Mouse (Mus musculus): ENCODE measurements around the gene Zfr2. TPM values are rescaled to one million over a fixed set of nuclear protein-coding genes. Genes with fewer than 3 reads are reported as not detected.
"Not testable (repeated sequence)": the region's sequence is repeated elsewhere in the genome, so short reads cannot be mapped to it uniquely, and the experiment has no call there.

The Zfr2 gene
- total RNA-seq, 2 experiments from 2014 or later = 3.8 TPM

DNA sequence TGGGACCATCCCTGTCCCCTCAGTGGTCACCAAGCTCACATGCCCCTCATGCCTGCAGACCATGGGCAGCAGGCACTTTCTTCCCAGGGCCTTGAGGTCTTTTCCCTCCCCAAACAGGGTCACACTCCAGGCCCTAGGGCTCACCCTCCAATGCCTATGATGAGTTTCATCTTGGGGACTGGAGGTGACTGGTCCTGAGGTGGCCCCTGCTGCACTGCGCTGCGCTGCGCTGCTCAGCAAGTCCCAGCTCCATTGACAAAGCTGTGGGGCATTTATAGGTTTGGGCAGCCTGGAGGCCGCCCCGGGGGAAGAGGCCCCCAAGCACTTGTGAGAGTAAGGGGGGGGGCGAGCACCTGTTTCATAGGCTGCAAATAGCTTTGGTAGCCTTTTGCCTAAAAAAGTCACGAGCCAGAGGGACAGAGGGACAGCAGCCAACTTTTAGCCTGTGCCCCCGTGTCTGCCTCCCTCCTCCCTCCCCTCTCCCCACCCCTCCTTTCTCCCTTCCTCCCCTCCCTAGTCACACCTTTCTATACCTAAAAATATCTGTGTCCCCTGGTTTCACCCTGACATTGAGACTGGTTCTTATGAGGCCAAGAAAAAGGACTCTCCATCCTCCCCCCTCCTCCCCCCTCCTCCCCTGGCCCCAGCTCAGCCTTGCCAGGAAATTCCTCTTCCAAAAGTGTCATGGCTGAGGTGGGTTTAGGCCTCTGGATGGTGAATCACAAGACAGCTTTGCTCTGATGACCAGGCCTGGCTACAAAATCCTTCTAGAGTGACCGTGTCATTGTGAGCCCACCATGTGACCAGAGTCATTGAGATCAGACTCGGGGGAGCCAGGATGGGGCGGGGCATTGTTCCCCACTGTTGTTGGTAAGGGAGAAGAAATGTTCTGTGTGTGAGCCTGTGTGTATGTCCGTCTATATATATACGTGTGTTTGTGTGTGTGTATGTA, 30.9 kb upstream of the Zfr2 start, which contains the start of gene Nmrk2:
Nmrk2 (minus strand) TSS at position 245 of the 952 bp plus-strand sequence.
- intact Hi-C loops (cut with DNase I) = no loop called here
- DNase-seq = peak; percentile 77 to 82

DNA sequence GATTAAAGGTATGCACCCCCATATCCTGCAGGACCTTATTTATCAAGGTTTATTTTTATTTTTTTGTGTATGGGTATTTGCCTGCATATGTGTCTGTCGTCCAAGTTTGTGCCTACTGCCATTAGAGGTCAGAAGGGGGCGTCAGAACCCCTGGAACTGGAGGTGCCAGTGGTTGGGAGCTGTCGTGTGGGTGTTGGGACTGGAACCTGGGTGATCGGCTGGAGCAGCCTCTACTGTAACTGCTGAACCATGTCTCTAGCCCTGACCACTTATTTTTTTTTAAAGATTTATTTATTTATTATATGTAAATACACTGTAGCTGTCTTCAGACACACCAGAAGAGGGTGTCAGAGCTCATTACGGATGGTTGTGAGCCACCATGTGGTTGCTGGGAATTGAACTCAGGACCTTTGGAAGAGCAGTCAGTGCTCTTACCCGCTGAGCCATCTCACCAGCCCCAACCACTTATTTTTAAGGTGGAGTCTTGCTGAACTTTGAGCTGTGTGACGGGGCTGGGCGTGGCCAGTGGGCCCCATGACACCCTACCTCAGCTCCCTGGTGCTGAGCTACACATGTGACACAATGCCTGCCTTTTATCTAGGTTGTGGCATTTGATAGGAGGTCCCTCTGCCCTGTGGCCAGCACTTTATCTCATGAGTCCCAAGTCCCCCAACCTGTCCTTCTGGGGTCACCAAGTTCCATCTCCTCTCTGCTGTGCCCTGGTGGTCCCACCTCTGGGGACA, 29.8 kb upstream of the Zfr2 start:
- peak; percentile 38 to 48 for DNase-seq
- intact Hi-C loops (cut with DNase I) = no loop called here

DNA sequence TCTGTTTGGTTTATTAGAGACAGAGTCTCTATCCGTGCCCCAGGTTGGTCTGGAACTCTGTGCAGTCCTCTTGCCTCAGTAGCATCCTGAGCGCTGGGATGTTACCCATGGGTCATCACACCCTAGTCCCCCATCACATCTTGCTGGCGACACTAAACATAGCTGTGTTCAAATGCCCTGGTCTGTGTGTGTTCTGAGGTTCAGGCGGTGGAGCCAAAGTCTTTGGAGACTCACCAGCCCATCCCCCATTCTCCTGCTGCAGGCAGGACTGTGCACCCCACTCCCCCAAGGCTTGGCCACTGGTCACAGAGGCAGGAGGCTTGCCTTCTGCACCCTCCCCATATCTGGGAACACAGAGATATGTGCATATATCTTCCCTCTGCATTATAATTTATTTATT, 28.8 kb upstream of the Zfr2 start:
- intact Hi-C loops (cut with DNase I) = no loop called here
- DNase-seq = peak in 1 of 2 experiments; percentile 21

DNA sequence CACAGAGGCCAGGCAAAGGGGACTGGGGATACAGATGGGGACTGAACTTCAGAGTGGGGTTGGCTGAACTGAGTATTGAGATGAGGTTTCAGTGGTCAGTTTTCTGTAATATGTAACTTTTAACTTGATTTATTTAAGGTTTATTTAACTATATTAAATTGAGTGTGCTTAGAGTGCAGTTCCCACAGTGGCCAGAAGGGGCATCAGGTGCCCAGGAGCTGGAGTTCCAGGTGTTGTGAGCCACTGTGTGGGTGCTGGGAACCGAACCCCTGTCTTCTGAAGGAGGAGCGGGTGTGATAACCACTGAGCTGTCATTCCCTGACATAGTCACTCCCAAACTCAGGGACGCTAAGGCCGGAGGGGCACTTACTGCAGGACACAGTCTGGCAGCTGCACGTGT, 22.8 kb upstream of the Zfr2 start:
- DNase-seq = peak in 1 of 2 experiments; percentile 43
- intact Hi-C loops (cut with DNase I) = no loop called here

DNA sequence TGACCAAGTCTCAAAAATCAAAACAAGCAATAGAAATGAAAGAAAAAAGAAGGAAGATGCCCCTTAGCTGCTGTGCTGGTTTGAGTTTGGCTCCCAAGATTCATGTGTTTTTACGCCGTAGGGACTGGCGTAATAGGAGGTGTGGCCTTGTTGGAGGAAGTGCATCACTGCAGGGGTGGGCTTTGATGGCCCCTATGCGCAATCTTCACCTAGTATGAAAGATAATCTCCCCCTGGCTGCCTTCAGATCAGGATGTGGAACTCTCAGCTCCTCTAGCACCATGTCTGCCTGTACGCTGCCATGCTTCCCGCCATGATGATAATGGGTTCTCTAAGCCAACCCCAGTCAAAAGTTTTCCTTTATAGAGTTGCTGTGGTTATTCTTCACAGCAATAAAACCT, 16.7 kb upstream of the Zfr2 start:
- DNase-seq = no peak
- intact Hi-C loops (cut with DNase I) = no loop called here

DNA sequence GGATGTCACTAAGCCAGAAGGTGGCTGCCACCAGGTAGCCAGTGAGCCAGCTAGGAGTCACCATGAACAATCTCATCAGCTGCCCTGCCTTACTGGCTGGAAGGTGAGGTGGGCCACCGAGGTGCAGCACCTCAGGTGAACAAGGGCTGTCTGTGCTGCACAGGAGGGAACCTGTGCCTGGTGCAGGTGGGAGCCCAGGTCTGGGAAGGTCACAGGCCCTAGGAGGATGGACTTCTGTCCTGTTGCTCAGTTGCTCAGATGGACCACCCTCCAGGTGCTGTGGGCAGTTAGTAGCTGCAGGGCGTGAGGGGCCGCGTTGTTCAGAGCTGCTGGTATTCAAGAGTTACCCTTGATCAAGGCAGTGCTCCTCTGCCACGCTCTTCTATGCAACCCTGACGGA, 16.1 kb upstream of the Zfr2 start:
- intact Hi-C loops (cut with DNase I) = no loop called here
- DNase-seq = no peak

DNA sequence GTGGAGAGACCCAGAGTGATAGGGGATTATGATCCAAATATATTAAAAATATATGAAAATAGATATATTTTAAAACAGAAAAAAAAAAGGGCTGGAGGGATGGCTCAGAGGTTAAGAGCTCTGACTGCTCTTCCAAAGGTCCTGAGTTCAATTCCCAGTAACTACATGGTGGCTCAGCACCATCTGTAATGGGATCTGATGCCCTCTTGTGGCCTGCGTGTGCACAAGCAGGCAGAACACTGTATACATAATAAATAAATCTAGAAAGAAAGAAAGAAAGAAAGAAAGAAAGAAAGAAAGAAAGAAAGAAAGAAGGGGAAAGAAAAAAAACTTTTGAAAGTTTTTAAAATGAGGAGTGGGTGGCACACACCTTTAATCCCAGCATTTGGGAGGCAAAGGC, 15.7 kb upstream of the Zfr2 start:
- intact Hi-C loops (cut with DNase I) = not testable (repeated sequence)
- DNase-seq = peak in 1 of 2 experiments; percentile 44

DNA sequence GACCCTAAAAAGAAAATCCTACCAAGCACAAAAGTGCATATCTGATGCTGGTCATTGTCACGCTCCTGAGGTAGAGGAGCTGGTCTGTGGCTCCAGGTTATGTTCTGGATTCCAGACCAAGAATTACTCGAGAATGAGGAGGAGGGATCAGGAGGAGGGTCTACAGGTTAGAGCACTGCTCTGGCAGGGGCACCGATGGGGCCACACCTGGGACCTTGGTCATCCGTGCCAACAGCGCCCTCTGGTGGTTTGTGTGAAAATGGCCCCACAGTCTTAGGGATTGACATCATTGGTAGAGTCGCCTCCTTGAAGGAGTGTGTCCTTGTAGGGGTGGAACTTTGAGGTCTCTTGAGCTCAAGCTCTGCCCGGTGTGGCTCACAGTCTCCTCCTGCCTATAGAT, 15.0 kb upstream of the Zfr2 start:
- DNase-seq = peak; percentile 75 to 84
- intact Hi-C loops (cut with DNase I) = loop anchor here (1.0 kb wide), 1 partner anchor 20 kb away; no protein-coding TSS in a partner anchor

DNA sequence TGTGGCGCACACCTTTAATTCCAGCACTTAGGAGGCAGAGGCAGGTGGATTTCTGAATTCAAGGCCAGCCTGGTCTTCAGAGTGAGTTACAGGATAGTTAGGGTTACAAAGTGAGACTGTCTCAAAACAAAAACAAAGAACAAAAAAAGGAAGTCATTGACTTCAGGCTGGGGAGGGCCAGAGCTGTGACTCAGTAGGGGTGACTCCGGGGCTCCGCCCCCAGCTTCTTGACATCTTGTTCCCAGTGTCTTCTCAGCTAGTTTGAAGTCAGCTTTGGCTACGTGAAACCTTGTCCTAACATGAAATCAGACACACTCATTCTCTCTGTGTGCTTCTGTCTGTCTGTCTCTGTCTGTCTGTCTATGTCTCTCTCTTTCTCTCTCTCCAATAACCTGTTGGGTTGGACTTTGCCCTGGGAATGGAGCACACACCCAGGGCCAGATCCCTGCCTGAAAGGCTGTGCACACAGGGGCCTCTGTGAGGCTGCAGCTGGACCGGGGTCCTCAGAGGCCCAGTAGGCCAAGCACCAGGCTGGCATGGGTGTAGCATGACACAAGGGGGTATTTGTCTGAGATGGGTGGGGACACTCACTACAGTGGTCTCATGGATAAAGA, 11.4 kb upstream of the Zfr2 start:
- no peak for DNase-seq
- intact Hi-C loops (cut with DNase I) = no loop called here

DNA sequence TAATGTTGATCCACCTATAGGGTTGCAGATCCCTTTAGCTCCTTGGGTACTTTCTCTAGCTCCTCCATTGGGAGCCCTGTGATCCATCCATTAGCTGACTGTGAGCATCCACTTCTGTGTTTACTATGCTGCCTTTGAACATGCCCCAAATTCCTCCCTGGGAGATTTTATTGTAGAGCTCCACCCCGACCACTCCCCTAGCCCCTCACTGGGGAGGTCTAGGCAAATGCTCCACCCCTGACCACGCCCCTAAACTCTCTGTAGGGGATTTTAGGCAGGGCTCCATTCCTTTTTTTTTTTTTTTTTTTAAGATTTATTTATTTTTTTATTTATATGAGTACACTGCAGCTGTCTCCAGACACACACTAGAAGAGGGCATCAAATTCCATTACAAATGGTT, 9.2 kb upstream of the Zfr2 start:
- intact Hi-C loops (cut with DNase I); DNase-seq: not testable (repeated sequence)

DNA sequence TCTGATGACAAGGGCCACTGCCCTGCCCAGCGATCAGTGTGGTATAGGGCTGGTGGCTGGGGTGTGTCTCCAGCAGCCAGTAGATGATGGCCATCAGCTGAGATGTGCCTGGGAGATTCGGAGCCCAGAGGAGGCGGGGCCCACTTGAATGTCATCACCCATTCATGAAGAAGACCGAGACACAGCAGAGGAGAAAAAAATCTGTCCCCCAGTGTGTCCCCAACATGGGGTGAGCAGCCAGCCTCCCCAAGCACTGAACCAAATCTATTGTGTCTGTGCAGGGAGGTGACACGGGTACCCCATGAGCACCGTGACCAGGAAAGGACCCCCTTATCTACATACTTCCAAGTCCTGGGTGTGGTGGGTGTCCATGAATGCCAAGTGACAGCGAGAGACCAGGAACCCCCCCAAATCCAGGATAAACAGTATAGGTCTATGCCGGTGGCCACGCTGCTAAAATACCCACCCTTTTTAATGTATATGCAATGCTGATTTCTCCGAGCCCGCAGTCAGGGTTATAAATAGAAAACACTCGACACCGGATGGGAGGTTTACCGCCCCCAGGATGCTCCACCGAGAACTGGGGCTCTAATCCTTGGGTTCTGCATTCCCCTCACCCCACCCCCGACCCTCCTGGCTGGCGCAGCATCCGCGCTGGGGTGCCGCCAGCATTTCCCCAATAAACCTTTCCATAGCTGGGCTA, 3.1 kb upstream of the Zfr2 start:
- intact Hi-C loops (cut with DNase I) = no loop called here

DNA sequence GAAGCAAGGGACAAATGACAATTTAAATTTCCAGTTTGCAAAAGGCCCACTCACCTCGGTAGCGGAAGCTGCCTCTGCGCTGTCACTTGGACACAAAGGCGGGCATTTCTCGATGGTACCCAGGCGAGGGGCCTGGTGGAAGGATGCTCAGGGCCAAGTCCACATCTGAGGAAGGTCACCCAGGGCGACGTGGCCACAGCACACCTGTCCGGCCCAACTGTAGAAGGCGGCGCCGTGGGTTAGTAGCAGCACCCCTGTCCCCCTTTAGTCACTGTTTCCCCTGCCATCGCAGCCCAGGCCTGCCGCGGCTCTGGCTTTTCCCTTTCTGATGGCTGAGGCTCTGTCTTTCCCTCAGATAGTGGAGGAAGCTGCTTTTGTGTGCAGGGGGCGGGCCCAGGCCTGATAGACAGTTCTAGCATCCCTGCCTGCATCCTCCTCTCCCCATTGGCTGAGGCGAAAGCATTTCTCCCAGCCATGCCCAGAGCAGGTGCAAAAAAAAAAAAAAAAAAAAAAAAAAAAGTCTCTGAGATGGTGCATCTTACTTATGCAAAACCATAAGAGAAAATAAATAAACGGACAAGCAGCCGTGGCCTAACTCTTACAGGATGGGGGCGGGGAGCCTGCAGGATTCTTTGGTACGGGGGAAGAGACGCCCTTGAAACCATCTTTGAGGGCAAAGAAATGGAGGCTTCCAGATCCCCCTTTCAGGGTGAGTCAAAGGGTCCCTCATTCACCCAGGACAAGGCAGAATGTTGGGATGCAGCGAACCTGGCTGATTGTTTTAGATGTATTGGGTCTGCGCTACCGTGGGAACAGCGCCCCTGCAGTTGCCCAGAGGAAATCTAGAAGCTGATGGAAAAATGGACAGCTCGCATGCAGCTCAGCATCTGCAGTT, 2.3 kb upstream of the Zfr2 start, which contains the start of gene Atcay:
Atcay (minus strand) TSS at position 396 of the 895 bp plus-strand sequence.
- peak in 1 of 2 experiments; percentile 31 for DNase-seq
- intact Hi-C loops (cut with DNase I) = no loop called here

More for the DNA sequence above, 3.1 kb upstream of the Zfr2 start:
- DNase-seq = no peak

DNA sequence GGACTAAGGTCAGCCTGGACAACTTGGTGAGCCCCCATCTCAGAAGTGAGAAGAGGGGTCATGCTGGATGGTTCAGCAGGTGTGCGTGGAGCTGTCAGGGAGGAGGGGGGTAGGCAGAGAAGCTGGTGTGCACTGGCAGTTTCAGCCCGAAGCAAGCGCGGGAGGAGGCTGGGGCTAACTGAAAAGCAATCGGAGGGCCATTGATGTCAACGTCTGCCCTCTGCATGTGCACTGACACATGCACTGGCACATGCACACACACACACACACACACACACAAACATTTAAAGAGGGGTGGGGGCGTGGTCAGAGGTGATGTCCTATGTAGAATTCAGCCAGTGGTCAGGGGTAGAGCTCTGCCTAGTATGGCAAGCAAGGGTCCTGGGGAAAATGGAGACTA, 1.5 kb upstream of the Zfr2 start:
- intact Hi-C loops (cut with DNase I) = no loop called here
- no peak for DNase-seq

DNA sequence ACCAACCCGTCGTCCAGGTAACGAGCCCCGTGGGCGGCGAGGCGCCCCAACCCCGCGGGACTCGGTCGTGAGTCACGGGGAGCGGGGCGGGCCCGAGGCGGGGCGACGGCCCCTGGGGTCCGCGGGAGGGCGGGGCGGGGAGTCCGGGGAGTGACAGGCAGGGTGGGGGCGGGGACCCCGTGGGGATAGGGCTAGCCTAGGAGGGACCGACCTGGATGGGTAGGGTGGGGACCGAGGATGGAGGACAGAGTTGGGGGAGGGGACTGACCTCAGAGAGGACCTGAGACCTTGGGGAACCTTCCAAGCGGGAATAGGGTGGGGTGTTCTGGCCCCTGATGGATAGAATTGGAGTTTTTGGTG, 251 bp downstream of the Zfr2 start:
- DNase-seq = no peak
- intact Hi-C loops (cut with DNase I) = no loop called here

DNA sequence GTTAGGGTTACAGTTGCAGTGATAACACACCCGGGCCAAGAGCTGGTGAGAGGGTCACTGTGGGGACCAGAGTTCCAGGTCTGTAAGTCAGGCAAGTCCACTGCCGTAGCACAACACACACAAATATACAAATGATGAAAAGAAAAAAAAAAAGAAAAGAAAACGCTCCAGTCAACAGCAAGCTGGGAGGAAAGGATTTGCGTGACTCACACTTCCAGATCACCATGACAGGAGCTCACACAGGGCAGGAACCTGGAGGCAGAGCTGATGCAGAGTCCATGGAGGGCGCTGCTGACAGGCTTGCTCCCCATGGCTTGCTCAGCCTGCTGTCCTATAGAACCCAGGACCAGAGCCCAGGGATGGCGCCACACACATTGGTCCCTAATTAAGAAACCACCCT, 1.3 kb downstream of the Zfr2 start:
- DNase-seq = no peak
- intact Hi-C loops (cut with DNase I) = no loop called here

DNA sequence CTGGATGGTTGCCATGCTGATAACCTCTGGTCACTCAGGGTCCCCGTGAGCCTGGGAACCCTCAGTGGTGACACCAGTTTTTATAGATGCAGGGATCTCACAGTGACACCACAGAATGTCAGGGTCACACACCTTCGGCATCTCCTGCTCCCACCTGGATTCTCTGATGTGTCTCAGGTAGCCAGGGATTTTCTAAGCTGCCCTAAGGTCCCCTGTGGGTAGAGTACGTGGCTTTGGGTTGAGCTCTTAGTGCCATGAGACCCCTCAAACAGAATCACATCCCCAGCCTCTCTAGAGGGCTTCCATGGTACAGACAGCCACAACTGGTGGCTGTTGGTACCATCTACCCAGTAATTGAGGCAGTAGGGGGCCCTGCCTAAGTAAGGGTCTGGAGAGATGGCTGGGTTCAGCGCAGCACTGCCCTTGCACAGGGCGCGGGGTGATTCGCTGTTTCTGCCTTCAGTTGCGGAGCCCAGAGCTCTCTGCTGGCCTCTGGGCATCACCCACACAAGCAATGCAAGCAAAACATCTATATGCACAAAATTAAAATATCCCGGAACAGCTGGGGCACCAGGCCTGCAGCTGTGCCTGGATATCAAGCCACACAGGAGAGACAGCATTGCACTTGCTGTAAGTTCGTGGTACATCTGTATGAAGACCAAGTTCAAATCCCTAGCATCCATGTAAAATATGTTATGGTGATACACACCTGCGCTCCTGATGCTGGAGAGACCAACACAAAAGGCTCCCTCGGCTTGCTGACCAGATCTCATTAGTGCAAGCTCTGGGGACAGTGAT, 3.7 kb downstream of the Zfr2 start:
- intact Hi-C loops (cut with DNase I) = no loop called here

DNA sequence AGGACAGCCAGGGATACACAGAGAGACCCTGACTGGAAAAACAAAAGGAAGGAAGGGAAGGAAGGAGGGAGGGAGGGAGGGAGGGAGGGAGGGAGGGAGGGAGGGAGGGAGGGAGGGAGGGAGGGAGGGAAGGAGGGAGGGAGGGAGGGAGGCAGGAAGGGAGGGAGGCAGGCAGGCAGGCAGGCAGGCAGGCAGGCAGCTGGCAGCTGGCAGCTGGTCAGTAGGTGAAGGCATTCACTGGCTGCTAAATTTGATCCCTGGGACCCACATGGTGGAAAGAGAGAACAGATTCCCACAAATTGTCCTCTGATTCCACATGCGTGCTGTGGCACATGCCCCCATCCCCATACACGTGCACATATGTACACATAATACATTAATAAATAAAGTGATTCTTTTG, 5.7 kb downstream of the Zfr2 start:
- DNase-seq = no peak
- intact Hi-C loops (cut with DNase I) = no loop called here

More for the DNA sequence above, 3.7 kb downstream of the Zfr2 start:
- no peak for DNase-seq

DNA sequence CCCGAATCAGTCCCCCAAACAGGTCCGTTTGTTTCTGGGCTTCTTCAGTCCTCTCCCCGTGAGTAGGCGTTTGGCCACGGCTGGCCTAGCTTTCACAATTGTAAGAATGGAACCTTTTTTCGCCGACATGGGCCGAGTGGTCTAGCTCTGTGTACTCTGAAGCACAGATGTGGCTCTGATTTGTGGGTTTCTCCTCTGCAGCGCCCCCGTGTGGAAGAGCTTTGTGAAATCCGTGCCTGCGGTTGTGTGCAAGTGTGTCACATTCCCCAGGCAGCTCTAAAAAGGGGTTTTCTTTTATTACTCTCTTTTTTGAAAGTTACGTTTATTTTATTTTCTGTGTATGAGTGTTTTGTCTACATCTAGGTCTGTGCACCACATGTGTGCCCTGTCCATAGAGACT, 7.9 kb downstream of the Zfr2 start:
- intact Hi-C loops (cut with DNase I) = no loop called here
- DNase-seq = peak in 1 of 2 experiments; percentile 74

DNA sequence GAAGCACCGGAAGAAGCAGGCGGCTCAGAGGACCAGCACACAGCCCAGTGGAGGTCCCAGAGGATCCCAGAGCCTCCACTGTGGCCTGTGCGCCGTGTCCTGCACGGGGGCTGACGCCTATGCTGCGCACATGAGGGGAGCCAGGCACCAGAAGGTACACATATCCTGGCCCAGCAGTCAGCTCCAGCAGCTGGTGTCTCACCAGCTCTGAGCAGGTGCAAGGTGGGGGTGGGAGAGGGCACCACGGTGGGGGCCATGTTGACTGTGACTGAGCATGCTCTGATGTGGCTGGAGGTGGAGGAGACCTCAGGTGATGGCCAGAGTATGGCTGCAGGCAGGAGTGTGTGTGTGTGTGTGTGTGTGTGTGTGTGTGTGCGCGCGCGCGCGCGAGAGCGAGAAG, 9.1 kb downstream of the Zfr2 start:
- intact Hi-C loops (cut with DNase I) = no loop called here
- no peak for DNase-seq

Data from heart, postnatal 10 days (tissue).